ENCODE assay signal across 8 mouse cellular contexts in genomic region chr8:95886647-95887577, GRCm38 (mm10). TPM values are rescaled to one million over a fixed set of nuclear protein-coding genes. Genes with fewer than 3 reads are reported as not detected.
DNase-seq lines count a peak whose midpoint lies in the region; ATAC-seq and TF ChIP-seq lines count a peak whose summit lies in the region.

No protein-coding gene starts in this region.

- WGBS in embryonic facial prominence, embryonic 11.5 days = 75% methylated on average over 17 of the region's 17 CpGs
- 73% methylated on average over 17 of the region's 17 CpGs for WGBS in heart, embryonic 10.5 days
- 63% methylated on average over 17 of the region's 17 CpGs for WGBS in liver, embryonic 12.5 days (ENCODE audit: insufficient replicate concordance)

- TF ChIP-seq POLR2A in myocyte (IDR thresholded peaks at IDR 0.05; ENCODE audit: insufficient read length, low read depth) = no peak

- ATAC-seq in embryonic facial prominence, embryonic 11.5 days (replicated peaks; ENCODE audit: insufficient number of reproducible peaks, low FRiP score, low TSS enrichment, low read depth) = no peak
- ATAC-seq in liver, embryonic 12.5 days = no peak

- H3K27me3 ChIP-seq in embryonic facial prominence, embryonic 11.5 days (ENCODE audit: control insufficient read depth, insufficient read depth, low read length) = no peaks in the 10 kb centered on the region
- H3K27me3 ChIP-seq in heart, embryonic 10.5 days (ENCODE audit: insufficient read depth, poor library complexity, severe bottlenecking) = no peaks in the 10 kb centered on the region
- H3K27me3 ChIP-seq in liver, embryonic 12.5 days (replicated peaks) = no peaks in the 10 kb centered on the region
- H3K27me3 ChIP-seq in myocyte (ENCODE audit: control insufficient read depth, insufficient read depth, insufficient read length) = no peaks in the 10 kb centered on the region

- no peaks in the 10 kb centered on the region for H3K9me3 ChIP-seq in embryonic facial prominence, embryonic 11.5 days (replicated peaks; ENCODE audit: control insufficient read depth, low read length)
- no peaks in the 10 kb centered on the region for H3K9me3 ChIP-seq in heart, embryonic 10.5 days
- no peaks in the 10 kb centered on the region for H3K9me3 ChIP-seq in liver, embryonic 12.5 days (replicated peaks)

- peaks cover 3% of the 10 kb centered on the region; the same call in 1 of the 2 replicates for H3K4me1 ChIP-seq in embryonic facial prominence, embryonic 11.5 days (ENCODE audit: control insufficient read depth, insufficient read depth, low read length)
- H3K4me1 ChIP-seq in heart, embryonic 10.5 days = peaks cover 29% of the 10 kb centered on the region
- peaks cover 38% of the 10 kb centered on the region for H3K4me1 ChIP-seq in liver, embryonic 12.5 days

- peak overlapping the region; percentile 78 for H3K9ac ChIP-seq in embryonic facial prominence, embryonic 11.5 days (replicated peaks; ENCODE audit: low read length)
- peak overlapping the region; percentile 81 for H3K9ac ChIP-seq in liver, embryonic 12.5 days

- H3K27ac ChIP-seq in embryonic facial prominence, embryonic 11.5 days (replicated peaks; ENCODE audit: low read depth, low read length) = no peak overlapping the region
- peak overlapping the region; percentile 92 for H3K27ac ChIP-seq in heart, embryonic 10.5 days
- H3K27ac ChIP-seq in liver, embryonic 12.5 days = peak overlapping the region; percentile 78

- H3K4me3 ChIP-seq in embryonic facial prominence, embryonic 11.5 days (ENCODE audit: low read depth, low read length) = peak overlapping the region; percentile 78
- peak overlapping the region; percentile 80 for H3K4me3 ChIP-seq in heart, embryonic 10.5 days
- H3K4me3 ChIP-seq in liver, embryonic 12.5 days = peak overlapping the region; percentile 81
- H3K4me3 ChIP-seq in myocyte = peak overlapping the region; percentile 70

- peak; percentile 19 for DNase-seq in urinary bladder, postnatal 25 days (ENCODE audit: low spot score)
- DNase-seq in urinary bladder, adult 2 months (ENCODE audit: low spot score) = no peak
- no peak for DNase-seq in embryonic facial prominence, embryonic 11.5 days (ENCODE audit: low spot score)
- no peak for DNase-seq in heart, embryonic 10.5 days (ENCODE audit: low spot score)
- peak; percentile 52 to 63 for DNase-seq in kidney, adult 8-10 months
- peak; percentile 57 for DNase-seq in testis, postnatal 14 days (ENCODE audit: low spot score)

- peaks cover 59% of the 10 kb centered on the region for H3K79me2 ChIP-seq in myocyte (ENCODE audit: control insufficient read depth, insufficient read depth)

- H3K4me2 ChIP-seq in embryonic facial prominence, embryonic 11.5 days (ENCODE audit: low read depth, low read length) = peak overlapping the region; percentile 72
- H3K4me2 ChIP-seq in liver, embryonic 12.5 days = peak overlapping the region; percentile 96
- peak overlapping the region; percentile 74 for H3K4me2 ChIP-seq in myocyte (ENCODE audit: low read depth)

- no peaks in the 10 kb centered on the region for H3K36me3 ChIP-seq in embryonic facial prominence, embryonic 11.5 days (replicated peaks; ENCODE audit: control insufficient read depth, insufficient read depth, low read depth, low read length)
- H3K36me3 ChIP-seq in heart, embryonic 10.5 days = no peaks in the 10 kb centered on the region
- H3K36me3 ChIP-seq in liver, embryonic 12.5 days = peaks cover 15% of the 10 kb centered on the region
- no peaks in the 10 kb centered on the region for H3K36me3 ChIP-seq in myocyte (ENCODE audit: control insufficient read depth, insufficient read depth)

- peak overlapping the region; percentile 31 for H3ac ChIP-seq in myocyte (ENCODE audit: control insufficient read depth, insufficient read length)

TF ChIP-seq in myocyte, 11 proteins besides CTCF, POLR2A, EP300 and RAD21:
- TF ChIP-seq MAX (IDR thresholded peaks at IDR 0.05; ENCODE audit: low read depth) = no peak
- TF ChIP-seq CEBPB (IDR thresholded peaks at IDR 0.05; ENCODE audit: insufficient read depth, poor library complexity, severe bottlenecking) = peak; percentile 55; the same call in 1 of the 2 replicates

RNA-seq across cellular contexts. Expression of gene Got2, which starts 1.4 kb away (rescaled TPM):
- 99.3 and 124 TPM in 2 replicates for polyA plus RNA-seq in urinary bladder, adult 2 months (2012; rRNA removed)
- 79.8 and 95.8 TPM in 2 replicates for polyA plus RNA-seq in embryonic facial prominence, embryonic 11.5 days (2014; fragmentation: Nextera tagmentation; extraction: Ambion mirVana)
- polyA plus RNA-seq in heart, embryonic 10.5 days (2016; fragmentation: Nextera tagmentation; extraction: Ambion mirVana) = 244 and 290 TPM in 2 replicates
- polyA plus RNA-seq in liver, embryonic 12.5 days (2016; fragmentation: Nextera tagmentation; extraction: Ambion mirVana) = 203 and 223 TPM in 2 replicates
- 241 TPM for polyA plus RNA-seq in myocyte (2012; fragmentation: generic; extraction: Trizol)

RNA-seq across cellular contexts. Expression of gene Slc38a7, which starts 33.6 kb away (rescaled TPM):
- polyA plus RNA-seq in urinary bladder, adult 2 months (2012; rRNA removed) = 19.9 and 22.2 TPM in 2 replicates
- polyA plus RNA-seq in embryonic facial prominence, embryonic 11.5 days (2014; fragmentation: Nextera tagmentation; extraction: Ambion mirVana) = 15.2 and 15.4 TPM in 2 replicates
- polyA plus RNA-seq in heart, embryonic 10.5 days (2016; fragmentation: Nextera tagmentation; extraction: Ambion mirVana) = 13.5 and 14.3 TPM in 2 replicates
- 9.7 and 10.3 TPM in 2 replicates for polyA plus RNA-seq in liver, embryonic 12.5 days (2016; fragmentation: Nextera tagmentation; extraction: Ambion mirVana)
- polyA plus RNA-seq in myocyte (2012; fragmentation: generic; extraction: Trizol) = 46.9 TPM

Comparison
In these comparisons a context has a peak if more than half of its experiments do, and no peak if none do; other contexts are left out.
1. DNase-seq: peak in urinary bladder, postnatal 25 days (single experiment), kidney, adult 8-10 months (2 of 2) and testis, postnatal 14 days (single experiment); none in urinary bladder, adult 2 months (single experiment), embryonic facial prominence, embryonic 11.5 days (single experiment) and heart, embryonic 10.5 days (single experiment).
2. Peak in every context shown above with its lines, with median percentiles within 50 percentile points of each other: H3K4me2 ChIP-seq and H3K4me3 ChIP-seq.